Mouse (Mus musculus) CD4-positive naive resting alpha-beta T cell, adult 76 days (primary cell): Measurements from ENCODE around the gene 2010315B03Rik. TPM values are rescaled to one million over a fixed set of nuclear protein-coding genes. Genes with fewer than 3 reads are reported as not detected.

Experiments used
- total RNA-seq: library from RNA; stranded (reverse); gene quantifications from one replicate; pipeline ENCODE4 v1.2.4, GENCODE M21; 2023

Gene 2010315B03Rik
- total RNA-seq: 12.7 TPM

DNA sequence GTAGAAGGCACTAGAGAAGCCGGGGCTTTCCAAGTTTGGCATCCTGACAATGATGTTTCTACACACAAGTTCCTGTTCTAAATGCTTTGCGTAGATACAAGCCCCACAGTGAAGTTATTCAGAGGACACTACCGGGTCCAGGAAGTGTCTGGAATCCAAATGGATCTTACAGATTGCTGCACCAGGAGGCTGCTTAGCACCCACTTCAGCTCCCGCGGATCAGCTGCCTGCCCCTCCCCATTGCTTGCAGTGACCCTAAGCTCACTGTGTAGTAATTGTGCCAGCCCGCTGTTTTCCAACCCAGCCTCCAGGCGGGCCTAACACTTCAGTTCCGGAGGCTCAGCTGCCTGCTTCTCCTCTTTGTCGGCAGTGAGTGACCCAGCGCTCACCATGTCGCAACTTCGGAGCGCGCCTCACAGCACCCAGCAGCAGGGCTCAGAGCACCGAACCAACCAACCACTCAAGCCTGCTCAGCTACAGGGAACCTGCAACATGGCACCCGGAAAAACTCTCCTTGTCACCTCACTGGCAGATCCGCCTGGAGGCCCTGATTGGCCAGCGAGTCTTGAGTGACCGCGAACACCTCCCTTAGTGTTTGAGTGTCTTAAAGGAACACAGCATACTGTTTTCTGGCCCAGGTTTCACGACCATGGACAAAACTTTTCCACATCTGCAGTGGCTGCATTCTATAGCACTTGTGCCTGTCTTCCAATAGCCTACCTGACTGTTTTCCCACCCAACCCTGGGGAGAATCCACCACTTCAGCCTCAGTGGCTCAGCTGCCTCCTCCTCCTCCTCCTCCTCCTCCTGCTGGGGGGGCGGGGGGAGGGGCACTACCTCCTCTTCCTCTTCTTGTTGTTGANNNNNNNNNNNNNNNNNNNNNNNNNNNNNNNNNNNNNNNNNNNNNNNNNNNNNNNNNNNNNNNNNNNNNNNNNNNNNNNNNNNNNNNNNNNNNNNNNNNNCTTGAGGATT, at the start of gene 2010315B03Rik:
Gene 2010315B03Rik, minus strand, starts transcription at position 526 of the 972 bp plus-strand sequence.

Other genes starting within 250 kb of the 2010315B03Rik start
- gene Ccr2, start 210.7 kb downstream of the 2010315B03Rik start, total RNA-seq: 1.6 TPM
- gene Ccr5, start 191.2 kb downstream of the 2010315B03Rik start, total RNA-seq: 7.7 TPM
- gene Ppp2r3d, start 164.2 kb upstream of the 2010315B03Rik start, total RNA-seq: 272 TPM
- gene Gm21836, start 181.1 kb upstream of the 2010315B03Rik start, total RNA-seq: not detected